Mouse (Mus musculus) lung, postnatal 0 days (tissue): ENCODE results near the gene Wdr75. TPM values are rescaled to one million over a fixed set of nuclear protein-coding genes. Genes with fewer than 3 reads are reported as not detected.
A peak's percentile ranks its signal among the peaks of the same experiment; 100 is the strongest.

ENCODE experiments used
- ATAC-seq: fragments of 200-750 bp; cut with Nextera tagmentation; 2 replicates; pipeline ENCODE4 v1.8.0; 2017; ENCODE audit warnings: moderate library complexity
- DNase-seq: peaks from one replicate; pipeline ENCODE4 v3.0.0-alpha.2; 2016; ENCODE audit warnings: low spot score
- H3K27ac ChIP-seq: fragments of 300-500 bp; sonication (generic); 2 replicates; pipeline ENCODE4 v1.5.1; 2014; ENCODE audit warnings: antibody characterized with exemption, mild to moderate bottlenecking, low read length, mixed read lengths
- H3K27me3 ChIP-seq: fragments of 300-500 bp; sonication (generic); replicated peaks from 2 replicates; pipeline ENCODE4 v1.6.1; 2014; ENCODE audit warnings: low read length, mixed read lengths; ENCODE audit not compliant: insufficient read depth
- H3K36me3 ChIP-seq: fragments of 300-500 bp; sonication (generic); 2 replicates; pipeline ENCODE4 v1.6.1; 2014; ENCODE audit warnings: low read length, mixed read lengths; ENCODE audit not compliant: insufficient read depth
- H3K4me1 ChIP-seq: fragments of 300-500 bp; sonication (generic); 2 replicates; pipeline ENCODE4 v1.6.1; 2014; ENCODE audit warnings: antibody characterized with exemption, low read depth, low read length, mixed read lengths; ENCODE audit not compliant: insufficient read depth
- H3K4me2 ChIP-seq: fragments of 300-500 bp; sonication (generic); replicated peaks from 2 replicates; pipeline ENCODE4 v1.6.1; 2014; ENCODE audit warnings: low read depth, mild to moderate bottlenecking, low read length, moderate library complexity, mixed read lengths
- H3K4me3 ChIP-seq: fragments of 300-500 bp; sonication (generic); 2 replicates; pipeline ENCODE4 v1.5.1; 2014; ENCODE audit warnings: low read depth, low read length
- H3K9ac ChIP-seq: fragments of 300-500 bp; sonication (generic); replicated peaks from 2 replicates; pipeline ENCODE4 v1.6.1; 2014; ENCODE audit warnings: low read depth, mild to moderate bottlenecking
- H3K9me3 ChIP-seq: fragments of 300-500 bp; sonication (generic); 2 replicates; pipeline ENCODE4 v1.6.1; 2016; ENCODE audit warnings: low read length, mixed read lengths
- CTCF ChIP-seq: IDR thresholded peaks from 2 replicates; pipeline ENCODE4 v1.5.1; 2016; ENCODE audit warnings: antibody characterized with exemption, mild to moderate bottlenecking
- EP300 ChIP-seq: IDR thresholded peaks from 2 replicates; pipeline ENCODE4 v1.6.1; 2016; ENCODE audit warnings: antibody characterized with exemption, mild to moderate bottlenecking, control low read depth
- WGBS: fragments of 180-500 bp; shearing (Covaris S2); extraction: QIAGEN DNeasy Blood & Tissue Kit; methylation state at CpG from one replicate; pipeline ENCODE4 v1.1.7; 2014; 5-methylcytosine and 5-hydroxymethylcytosine counted together
- polyA plus RNA-seq: library from polyadenylated mRNA; unstranded; fragments of >200 nt; fragmentation: Nextera tagmentation; extraction: Ambion mirVana; gene quantifications from 2 replicates; pipeline ENCODE4 v1.2.1, GENCODE M21; 2015

Wdr75 gene
- polyA plus RNA-seq, 1 experiment from 2014 or later: 29.3 TPM

GRCm38 (mm10) chr1:45816889-45817288, 21.9 kb downstream of the Wdr75 start:
- TF ChIP-seq EP300: no peak
- TF ChIP-seq CTCF: peak; percentile 96
- Histone ChIP-seq H3K4me1 (no peaks in the 10 kb centered on the region), H3K9me3 (no peaks in the 10 kb centered on the region), H3K36me3 (peaks cover 20% of the 10 kb centered on the region), H3K9ac (no peak overlapping the region), H3K4me3 (no peak overlapping the region), H3K4me2 (no peak overlapping the region), H3K27ac (no peak overlapping the region), H3K27me3 (no peaks in the 10 kb centered on the region)
- ATAC-seq: 0 out of 2 replicates have a peak, but pooled peaks have one; percentile 40
- 27% methylated on average over 1 of the region's 1 CpGs for WGBS
- DNase-seq: peak; percentile 67

GRCm38 (mm10) chr1:45818564-45818963, 23.6 kb downstream of the Wdr75 start:
- Histone ChIP-seq H3K9ac (no peak overlapping the region), H3K4me1 (no peaks in the 10 kb centered on the region), H3K4me3 (no peak overlapping the region), H3K9me3 (no peaks in the 10 kb centered on the region), H3K27ac (no peak overlapping the region), H3K4me2 (no peak overlapping the region), H3K27me3 (no peaks in the 10 kb centered on the region), H3K36me3 (peaks cover 19% of the 10 kb centered on the region)
- TF ChIP-seq EP300 (no peak), CTCF (no peak)
- ATAC-seq: no peak
- 96% methylated on average over 9 of the region's 9 CpGs for WGBS
- DNase-seq: no peak

- no peak for TF ChIP-seq EP300
- no peak for ATAC-seq
These were observed 29.5 kb downstream of the Wdr75 start for GRCm38 (mm10) chr1:45824441-45824840.

GRCm38 (mm10) chr1:45825140-45825539, 30.2 kb downstream of the Wdr75 start:
- TF ChIP-seq CTCF (peak; percentile 82), EP300 (no peak)
- no peak overlapping the region for H3K27ac ChIP-seq
- H3K9ac ChIP-seq: no peak overlapping the region
- DNase-seq (peak; percentile 83), ATAC-seq (peak; percentile 78)
- peaks cover 12% of the 10 kb centered on the region; the same call in 1 of the 2 replicates for H3K36me3 ChIP-seq
- H3K4me2 ChIP-seq: no peak overlapping the region
- no peaks in the 10 kb centered on the region for H3K27me3 ChIP-seq
- H3K4me3 ChIP-seq: no peak overlapping the region
- H3K4me1 ChIP-seq: no peaks in the 10 kb centered on the region
- H3K9me3 ChIP-seq: no peaks in the 10 kb centered on the region
- WGBS: 41% methylated on average over 5 of the region's 5 CpGs

More at GRCm38 (mm10) chr1:45824441-45824840, 29.5 kb downstream of the Wdr75 start:
- H3K4me3 ChIP-seq: no peak overlapping the region
- no peaks in the 10 kb centered on the region for H3K4me1 ChIP-seq
- H3K36me3 ChIP-seq: peaks cover 12% of the 10 kb centered on the region; the same call in 1 of the 2 replicates
- no peak overlapping the region for H3K9ac ChIP-seq
- H3K27ac ChIP-seq: no peak overlapping the region
- H3K9me3 ChIP-seq: no peaks in the 10 kb centered on the region
- no peak overlapping the region for H3K4me2 ChIP-seq
- H3K27me3 ChIP-seq: no peaks in the 10 kb centered on the region
- WGBS: 69% methylated on average over 1 of the region's 1 CpGs
- no peak for DNase-seq

- Histone ChIP-seq H3K27me3 (no peaks in the 10 kb centered on the region), H3K9ac (no peak overlapping the region), H3K9me3 (no peaks in the 10 kb centered on the region), H3K4me3 (no peak overlapping the region), H3K4me1 (no peaks in the 10 kb centered on the region), H3K36me3 (peaks cover 12% of the 10 kb centered on the region; the same call in 1 of the 2 replicates), H3K27ac (no peak overlapping the region), H3K4me2 (no peak overlapping the region)
- ATAC-seq (no peak), DNase-seq (no peak)
- WGBS: 87% methylated on average over 3 of the region's 3 CpGs
- TF ChIP-seq CTCF (no peak), EP300 (no peak)
These were observed 30.7 kb downstream of the Wdr75 start for GRCm38 (mm10) chr1:45825630-45826029.

- H3K4me3 ChIP-seq: no peak overlapping the region
- TF ChIP-seq EP300 (no peak), CTCF (no peak)
- H3K9ac ChIP-seq: no peak overlapping the region
- no peak for DNase-seq
- H3K27me3 ChIP-seq: no peaks in the 10 kb centered on the region
- H3K4me2 ChIP-seq: no peak overlapping the region
- no peaks in the 10 kb centered on the region for H3K9me3 ChIP-seq
- 70% methylated on average over 2 of the region's 2 CpGs for WGBS
- ATAC-seq: no peak
- peaks cover 12% of the 10 kb centered on the region; the same call in 1 of the 2 replicates for H3K36me3 ChIP-seq
- no peaks in the 10 kb centered on the region for H3K4me1 ChIP-seq
- H3K27ac ChIP-seq: no peak overlapping the region
These were observed 31.2 kb downstream of the Wdr75 start for GRCm38 (mm10) chr1:45826148-45826547.

GRCm38 (mm10) chr1:45826796-45827195, 31.8 kb downstream of the Wdr75 start:
- TF ChIP-seq EP300 (no peak), CTCF (no peak)
- Histone ChIP-seq H3K9ac (no peak overlapping the region), H3K4me3 (no peak overlapping the region), H3K27me3 (no peaks in the 10 kb centered on the region), H3K9me3 (no peaks in the 10 kb centered on the region), H3K4me1 (no peaks in the 10 kb centered on the region), H3K36me3 (peaks cover 12% of the 10 kb centered on the region; the same call in 1 of the 2 replicates), H3K27ac (no peak overlapping the region), H3K4me2 (no peak overlapping the region)
- 90% methylated on average over 2 of the region's 2 CpGs for WGBS
- DNase-seq: no peak
- ATAC-seq: no peak
